Mouse (Mus musculus) left cerebral cortex, postnatal 25 days (tissue): Measurements from ENCODE around the gene Prdm8. TPM values are rescaled to one million over a fixed set of nuclear protein-coding genes. Genes with fewer than 3 reads are reported as not detected.

Experiments
- total RNA-seq, 2 experiments: library from RNA; stranded (reverse); gene quantifications; 2 replicates each; pipeline ENCODE4 v1.2.3; 2021

The Prdm8 gene
- total RNA-seq, 2 experiments from 2014 or later: 34.3 to 38.3 TPM

Other genes with a start within 250 kb of the Prdm8 start
- gene Antxr2, start 136.2 kb upstream of the Prdm8 start, total RNA-seq: 1 to 10 TPM; 1.7 to 1.9 TPM
- gene Fgf5, start 87.0 kb downstream of the Prdm8 start, total RNA-seq: 1 to 10 TPM; 3.0 to 4.3 TPM
- gene Cfap299, start 162.1 kb downstream of the Prdm8 start, total RNA-seq: under 1 TPM in 1 of 2 experiments, not detected in 1; 0.73 TPM